Mouse (Mus musculus) thymus, postnatal 10 days (tissue): ENCODE results near the gene Gm11569.
"Not testable (repeated sequence)": the region's sequence is repeated elsewhere in the genome, so short reads cannot be mapped to it uniquely, and the experiment has no call there.

Experiments
- DNase-seq, 2 experiments: peaks; one replicate each; pipeline ENCODE4 v3.0.0; 2021; ENCODE audit warnings: low spot score in 2 of 2

Gene Gm11569

DNA sequence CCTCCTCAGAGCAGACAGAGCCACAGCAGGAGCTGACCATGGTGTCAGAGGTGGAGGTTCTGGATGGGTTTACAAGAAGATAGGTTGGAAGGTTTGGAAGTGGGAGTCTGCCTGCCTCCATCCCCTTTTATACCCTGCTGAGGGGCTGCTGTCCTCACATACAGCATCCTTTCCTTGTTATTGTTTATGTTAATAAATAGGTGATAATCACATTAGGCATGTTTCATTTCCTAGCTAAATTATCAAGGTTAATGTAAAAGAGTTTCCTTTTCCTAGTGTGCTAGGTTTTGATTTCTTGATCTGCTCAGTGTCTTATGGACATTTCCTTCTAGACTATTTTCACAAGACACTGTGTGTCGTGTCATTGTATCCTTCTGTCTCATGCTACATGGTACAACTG lies at the start of gene Gm11569:
Gm11569 (minus strand) TSS at position 101 of the 400 bp plus-strand sequence.
- not testable (repeated sequence) for DNase-seq

DNA sequence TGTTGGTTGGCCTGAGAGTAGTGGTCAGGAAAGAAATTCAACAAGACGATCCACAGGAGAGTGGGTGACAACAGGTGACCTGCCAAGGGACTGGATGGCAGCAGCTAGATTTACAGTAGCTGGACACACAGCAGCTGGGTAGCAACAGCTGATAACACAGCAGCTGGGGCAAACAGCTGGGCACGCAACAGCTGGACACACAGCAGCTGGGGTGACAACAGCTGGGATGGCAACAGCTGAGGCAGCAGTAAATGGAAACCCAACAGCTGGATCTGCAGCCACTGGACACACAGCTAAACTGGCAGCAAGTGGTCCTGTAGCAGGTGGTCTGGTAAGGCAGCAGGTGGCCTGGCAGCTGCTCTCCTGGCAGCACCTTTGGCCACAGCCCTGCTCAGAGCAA lies 48.0 kb upstream of the Gm11569 start:
- DNase-seq, result no peak

DNA sequence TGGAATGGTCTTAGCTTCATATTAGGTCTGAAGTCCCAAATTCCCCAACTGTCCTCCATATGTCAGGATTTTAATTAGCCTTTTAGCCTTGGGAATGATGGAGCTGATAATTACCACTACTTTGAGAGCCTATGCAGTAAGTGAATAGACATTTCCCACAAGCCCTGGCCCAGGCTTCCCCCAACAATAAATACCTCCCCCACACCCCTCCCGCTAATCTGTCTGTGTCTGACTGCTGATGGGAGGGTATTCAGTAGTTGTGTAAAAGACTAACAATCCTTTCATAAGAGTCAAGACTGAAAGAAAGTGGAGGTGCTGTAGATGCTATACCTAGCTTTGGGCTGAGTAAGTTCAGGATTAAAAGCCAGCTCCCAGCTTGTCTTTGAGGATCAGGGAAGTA lies 43.5 kb upstream of the Gm11569 start:
- DNase-seq, result no peak

DNA sequence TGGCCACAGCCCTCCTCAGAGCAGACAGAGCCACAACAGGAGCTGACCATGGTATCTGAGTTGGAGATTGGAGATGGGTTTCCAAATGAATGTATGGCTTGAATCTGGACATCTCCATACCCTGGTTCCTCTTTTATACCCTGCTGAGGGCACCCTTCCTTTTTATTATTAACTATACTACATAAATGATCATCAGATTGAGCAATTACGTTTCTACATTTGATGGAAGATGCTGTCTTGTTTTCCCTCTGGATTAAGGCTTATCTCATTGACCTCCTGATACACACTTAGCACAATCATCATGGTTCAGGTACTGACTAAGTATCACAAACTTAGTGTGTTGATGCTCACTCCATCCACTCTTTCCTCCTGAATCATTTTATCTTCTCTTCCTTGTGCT lies 39.2 kb upstream of the Gm11569 start, which contains the start of gene 2300003K06Rik:
2300003K06Rik (minus strand) TSS at position 101 of the 400 bp plus-strand sequence.
- DNase-seq, result no peak

DNA sequence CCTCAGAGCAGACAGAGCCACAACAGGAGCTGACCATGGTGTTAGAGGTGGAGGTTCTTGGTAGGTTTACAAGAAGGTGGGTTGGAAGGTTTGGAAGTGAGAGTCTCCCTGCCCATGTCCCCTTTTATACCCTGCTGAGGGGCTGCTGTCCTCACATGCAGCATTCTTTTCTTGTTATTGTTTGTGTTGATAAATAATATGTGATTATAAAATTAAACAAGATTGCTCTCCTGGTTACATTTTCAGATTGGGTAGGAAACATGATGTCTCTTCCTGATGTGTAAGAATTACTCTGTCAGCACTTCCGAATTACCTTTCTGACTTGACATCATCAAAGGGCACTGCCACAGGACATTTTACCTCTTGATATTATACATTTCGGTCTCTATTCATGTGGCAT lies 16.8 kb upstream of the Gm11569 start, which contains the start of gene Gm11564:
Gm11564 (minus strand) TSS at position 101 of the 400 bp plus-strand sequence.
- not testable (repeated sequence) for DNase-seq

DNA sequence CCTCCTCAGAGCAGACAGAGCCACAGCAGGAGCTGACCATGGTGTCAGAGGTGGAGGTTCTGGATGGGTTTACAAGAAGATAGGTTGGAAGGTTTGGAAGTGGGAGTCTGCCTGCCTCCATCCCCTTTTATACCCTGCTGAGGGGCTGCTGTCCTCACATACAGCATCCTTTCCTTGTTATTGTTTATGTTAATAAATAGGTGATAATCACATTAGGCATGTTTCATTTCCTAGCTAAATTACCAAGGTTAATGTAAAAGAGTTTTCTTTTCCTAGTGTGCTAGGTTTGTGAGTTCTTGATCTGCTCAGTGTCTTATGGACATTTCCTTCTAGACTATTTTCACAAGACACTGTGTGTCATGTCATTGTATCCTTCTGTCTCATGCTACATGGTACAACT lies 11.1 kb upstream of the Gm11569 start, which contains the start of gene Krtap4-13:
Krtap4-13 (minus strand) TSS at position 101 of the 400 bp plus-strand sequence.
- DNase-seq, result not testable (repeated sequence)

DNA sequence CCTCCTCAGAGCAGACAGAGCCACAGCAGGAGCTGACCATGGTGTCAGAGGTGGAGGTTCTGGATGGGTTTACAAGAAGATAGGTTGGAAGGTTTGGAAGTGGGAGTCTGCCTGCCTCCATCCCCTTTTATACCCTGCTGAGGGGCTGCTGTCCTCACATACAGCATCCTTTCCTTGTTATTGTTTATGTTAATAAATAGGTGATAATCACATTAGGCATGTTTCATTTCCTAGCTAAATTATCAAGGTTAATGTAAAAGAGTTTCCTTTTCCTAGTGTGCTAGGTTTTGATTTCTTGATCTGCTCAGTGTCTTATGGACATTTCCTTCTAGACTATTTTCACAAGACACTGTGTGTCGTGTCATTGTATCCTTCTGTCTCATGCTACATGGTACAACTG lies 5.6 kb upstream of the Gm11569 start, which contains the start of gene Gm11554:
Gm11554 (minus strand) TSS at position 101 of the 400 bp plus-strand sequence.
- not testable (repeated sequence) for DNase-seq

DNA sequence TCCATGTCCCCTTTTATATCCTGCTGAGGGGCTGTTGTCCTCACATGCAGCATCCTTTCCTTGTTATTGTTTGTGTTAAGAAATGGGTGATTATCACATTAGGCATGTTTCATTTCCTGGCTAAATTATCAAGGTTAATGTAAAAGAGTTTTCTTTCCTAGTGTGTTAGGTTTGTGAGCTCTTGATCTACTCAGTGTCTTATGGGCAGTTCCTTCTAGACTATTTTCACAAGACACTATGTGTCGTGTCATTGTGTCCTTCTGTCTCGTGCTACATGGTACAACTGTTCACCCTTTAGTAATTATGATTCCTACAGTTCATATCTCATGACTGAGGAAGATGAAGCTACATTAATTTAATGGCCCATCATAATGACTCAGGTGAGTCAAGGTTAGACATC lies 5.4 kb downstream of the Gm11569 start, which contains the start of gene Gm11596:
Gm11596 (minus strand) TSS at position 101 of the 400 bp plus-strand sequence.
- no peak for DNase-seq

DNA sequence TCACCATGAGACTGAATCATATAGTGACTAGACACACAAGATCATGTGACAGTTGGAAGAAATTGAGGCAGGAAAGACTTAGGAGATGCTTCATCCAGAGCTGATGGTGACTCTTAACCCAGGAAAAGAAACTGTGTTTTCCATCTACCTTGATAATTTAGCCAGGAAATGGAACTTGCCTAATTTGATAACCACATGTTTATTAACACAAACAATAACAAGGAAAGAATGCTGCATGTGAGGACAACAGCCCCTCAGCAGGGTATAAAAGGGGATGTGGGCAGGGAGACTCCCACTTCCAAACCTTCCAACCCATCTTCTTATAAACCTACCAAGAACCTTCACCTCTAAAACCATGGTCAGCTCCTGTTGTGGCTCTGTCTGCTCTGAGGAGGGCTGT lies 13.8 kb downstream of the Gm11569 start, which contains the start of gene Krtap4-9:
Krtap4-9 (plus strand) TSS at position 301 of the 400 bp plus-strand sequence.
- not testable (repeated sequence) for DNase-seq

DNA sequence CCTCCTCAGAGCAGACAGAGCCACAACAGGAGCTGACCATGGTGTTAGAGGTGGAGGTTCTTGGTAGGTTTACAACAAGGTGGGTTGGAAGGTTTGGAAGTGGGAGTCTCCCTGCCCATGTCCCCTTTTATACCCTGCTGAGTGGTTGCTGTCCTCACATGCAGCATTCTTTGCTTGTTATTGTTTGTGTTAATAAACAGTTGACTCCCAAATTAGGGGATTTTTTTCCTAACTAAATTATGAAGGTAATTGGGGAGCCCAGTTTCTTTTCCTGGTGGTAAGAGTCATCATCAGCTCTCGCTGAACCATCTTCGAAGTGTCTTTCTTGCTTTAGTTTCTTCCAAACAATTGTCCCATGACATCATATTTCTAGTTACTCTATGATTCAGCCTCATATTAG lies 18.1 kb downstream of the Gm11569 start, which contains the start of gene Krtap4-8:
Krtap4-8 (minus strand) TSS at position 101 of the 400 bp plus-strand sequence.
- no peak for DNase-seq

DNA sequence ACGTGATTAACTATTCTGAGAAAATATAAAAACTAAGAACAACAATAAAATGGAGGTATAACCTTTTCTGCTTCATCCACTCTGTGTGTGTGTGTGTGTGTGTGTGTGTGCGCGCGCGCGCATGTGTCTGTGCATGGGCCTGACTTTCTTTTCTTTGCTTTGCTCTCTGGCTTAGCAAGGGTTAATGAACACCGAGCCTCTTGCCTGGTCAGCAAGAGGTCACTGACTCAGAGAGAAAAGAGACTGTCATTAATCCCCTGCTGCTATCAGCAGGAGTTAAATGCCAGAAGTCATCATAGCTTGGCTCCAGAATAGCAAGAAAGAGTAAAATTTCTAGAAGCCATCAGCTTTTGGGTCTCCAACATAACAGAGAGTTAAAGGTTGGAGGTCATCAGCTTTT lies 20.3 kb downstream of the Gm11569 start:
- DNase-seq, result no peak

DNA sequence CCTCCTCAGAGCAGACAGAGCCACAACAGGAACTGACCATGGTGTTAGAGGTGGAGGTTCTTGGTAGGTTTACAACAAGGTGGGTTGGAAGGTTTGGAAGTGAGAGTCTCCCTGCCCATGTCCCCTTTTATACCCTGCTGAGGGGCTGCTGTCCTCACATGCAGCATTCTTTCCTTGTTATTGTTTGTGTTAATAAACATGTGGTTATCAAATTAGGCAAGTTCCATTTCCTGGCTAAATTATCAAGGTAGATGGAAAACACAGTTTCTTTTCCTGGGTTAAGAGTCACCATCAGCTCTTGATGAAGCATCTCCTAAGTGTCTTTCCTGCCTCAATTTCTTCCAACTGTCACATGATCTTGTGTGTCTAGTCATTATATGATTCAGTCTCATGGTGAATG lies 25.9 kb downstream of the Gm11569 start, which contains the start of gene Gm11595:
Gm11595 (minus strand) TSS at position 101 of the 400 bp plus-strand sequence.
- not testable (repeated sequence) for DNase-seq

DNA sequence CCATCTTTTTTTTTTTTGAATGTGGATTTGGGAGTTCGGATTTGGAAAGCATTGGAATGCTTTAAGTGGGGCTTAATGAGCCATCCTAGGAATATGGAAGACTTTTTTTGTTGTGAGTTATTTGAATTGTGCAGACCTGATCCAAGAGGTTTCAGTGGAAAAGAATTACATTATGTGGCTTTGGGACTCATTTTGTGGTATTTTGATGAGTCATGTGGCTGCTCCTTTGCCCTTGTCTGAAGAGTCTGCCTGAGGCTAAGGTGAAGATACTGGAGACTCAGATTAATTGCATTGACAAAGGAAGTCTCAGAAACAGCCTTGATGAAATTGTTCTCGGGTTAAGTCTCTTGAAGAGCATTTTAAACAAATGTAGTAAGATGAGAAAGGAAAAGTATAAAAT lies 30.3 kb downstream of the Gm11569 start:
- DNase-seq, result no peak

DNA sequence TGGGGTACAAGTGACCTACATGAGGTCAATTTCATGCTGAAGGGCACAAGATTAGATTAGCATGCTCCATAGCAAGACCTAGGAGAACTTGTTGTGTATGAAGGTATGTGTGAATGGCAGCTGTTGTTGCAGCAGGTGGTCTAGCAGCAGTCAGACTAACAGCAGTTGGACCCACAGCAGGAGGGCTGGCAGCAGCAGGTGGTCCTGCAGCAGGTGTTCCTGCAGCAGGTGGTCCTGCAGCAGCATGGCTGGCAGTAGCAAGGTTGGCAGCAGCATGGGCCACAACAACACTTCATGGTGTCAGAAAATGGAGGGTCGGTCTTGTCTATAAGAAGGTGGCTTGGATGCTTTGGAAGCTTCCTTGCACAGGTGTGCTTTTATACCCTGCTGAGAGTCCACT lies 39.9 kb downstream of the Gm11569 start:
- DNase-seq, result no peak
